Mouse (Mus musculus) embryonic facial prominence, embryonic 12.5 days (tissue): Measurements from ENCODE around the gene Acss2. TPM values are rescaled to one million over a fixed set of nuclear protein-coding genes. Genes with fewer than 3 reads are reported as not detected.

Experiments used
- ATAC-seq: fragments of 200-750 bp; cut with Nextera tagmentation; 2 replicates; pipeline ENCODE4 v1.8.0; 2017; ENCODE audit not compliant: insufficient number of reproducible peaks, insufficient read depth, low FRiP score, low TSS enrichment
- H3K27ac ChIP-seq: fragments of 300-500 bp; sonication (generic); 2 replicates; pipeline ENCODE4 v1.5.1; 2016; ENCODE audit warnings: mild to moderate bottlenecking
- H3K27me3 ChIP-seq: fragments of 300-500 bp; sonication (generic); 2 replicates; pipeline ENCODE4 v1.6.1; 2016; ENCODE audit warnings: mild to moderate bottlenecking, moderate library complexity
- H3K36me3 ChIP-seq: fragments of 300-500 bp; sonication (generic); 2 replicates; pipeline ENCODE4 v1.6.1; 2016; ENCODE audit warnings: mild to moderate bottlenecking
- H3K4me1 ChIP-seq: fragments of 300-500 bp; sonication (generic); 2 replicates; pipeline ENCODE4 v1.6.1; 2016
- H3K4me2 ChIP-seq: fragments of 300-500 bp; sonication (generic); replicated peaks from 2 replicates; pipeline ENCODE4 v1.6.1; 2016; ENCODE audit warnings: mild to moderate bottlenecking, moderate library complexity
- H3K4me3 ChIP-seq: fragments of 300-500 bp; sonication (generic); 2 replicates; pipeline ENCODE4 v1.5.1; 2016; ENCODE audit warnings: mild to moderate bottlenecking
- H3K9ac ChIP-seq: fragments of 300-500 bp; sonication (generic); 2 replicates; pipeline ENCODE4 v1.6.1; 2016; ENCODE audit warnings: mild to moderate bottlenecking, moderate library complexity
- H3K9me3 ChIP-seq: fragments of 300-500 bp; sonication (generic); 2 replicates; pipeline ENCODE4 v1.6.1; 2016; ENCODE audit warnings: mild to moderate bottlenecking, moderate library complexity
- WGBS: fragments of 180-500 bp; shearing (Covaris S2); methylation state at CpG from one replicate; pipeline ENCODE4 v1.1.7; 2016; 5-methylcytosine and 5-hydroxymethylcytosine counted together
- polyA plus RNA-seq: library from polyadenylated mRNA; unstranded; fragments of >200 nt; fragmentation: Nextera tagmentation; extraction: Ambion mirVana; gene quantifications from 2 replicates; pipeline ENCODE4 v1.2.1, GENCODE M21; 2016

Gene Acss2
- polyA plus RNA-seq, 1 experiment from 2014 or later, result 15.5 TPM

DNA sequence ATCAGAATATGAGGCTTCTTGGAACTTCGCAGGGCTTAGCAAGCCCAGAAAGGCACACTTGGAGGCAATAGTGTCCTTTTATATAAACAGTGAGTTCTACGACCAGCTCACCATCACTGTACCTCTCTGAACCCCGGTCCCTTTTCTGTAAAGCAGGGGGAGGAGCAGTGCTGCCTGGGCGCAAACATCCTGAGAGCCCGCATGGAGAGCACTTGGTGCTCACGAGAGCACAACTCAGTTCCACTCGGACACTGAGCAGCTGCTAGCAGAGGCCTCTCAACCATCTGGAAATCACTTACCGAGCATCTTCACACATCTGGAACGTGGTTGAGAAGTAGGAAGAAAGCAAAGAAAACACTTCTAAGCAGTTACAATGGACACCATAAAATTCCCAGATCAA lies 58.9 kb downstream of the Acss2 start:
- H3K4me2 ChIP-seq, result no peak overlapping the region
- H3K4me1 ChIP-seq, result no peaks in the 10 kb centered on the region
- H3K27ac ChIP-seq, result no peak overlapping the region
- no peaks in the 10 kb centered on the region for H3K27me3 ChIP-seq
- no peak overlapping the region for H3K9ac ChIP-seq
- no peaks in the 10 kb centered on the region for H3K9me3 ChIP-seq
- no peak for ATAC-seq
- WGBS, result 64% methylated on average over 9 of the region's 9 CpGs
- no peak overlapping the region for H3K4me3 ChIP-seq
- no peaks in the 10 kb centered on the region for H3K36me3 ChIP-seq

DNA sequence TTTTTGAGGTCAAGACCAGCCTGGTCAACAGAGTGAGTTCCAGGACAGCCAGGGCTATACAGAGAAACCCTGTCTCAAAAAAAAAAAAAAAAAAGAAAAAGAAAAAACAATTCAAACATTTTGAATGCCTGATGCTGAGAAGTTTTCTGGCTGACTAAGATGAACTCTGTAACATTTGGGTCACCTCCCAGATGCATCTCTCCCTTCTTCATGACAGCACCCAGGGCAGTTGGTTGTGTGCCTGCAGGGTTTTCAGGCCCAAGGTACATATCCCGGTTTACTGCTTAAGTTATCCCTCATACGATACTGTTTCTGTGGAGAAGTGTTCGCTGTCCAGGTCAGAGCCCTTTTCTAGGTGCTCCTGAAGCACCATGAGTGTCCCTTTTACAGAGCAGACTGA lies 62.6 kb downstream of the Acss2 start:
- Histone ChIP-seq H3K9me3 (no peaks in the 10 kb centered on the region), H3K27me3 (no peaks in the 10 kb centered on the region), H3K27ac (no peak overlapping the region), H3K4me2 (no peak overlapping the region), H3K9ac (no peak overlapping the region), H3K4me3 (no peak overlapping the region), H3K4me1 (no peaks in the 10 kb centered on the region), H3K36me3 (no peaks in the 10 kb centered on the region)
- no peak for ATAC-seq
- WGBS, result 87% methylated on average over 3 of the region's 3 CpGs

DNA sequence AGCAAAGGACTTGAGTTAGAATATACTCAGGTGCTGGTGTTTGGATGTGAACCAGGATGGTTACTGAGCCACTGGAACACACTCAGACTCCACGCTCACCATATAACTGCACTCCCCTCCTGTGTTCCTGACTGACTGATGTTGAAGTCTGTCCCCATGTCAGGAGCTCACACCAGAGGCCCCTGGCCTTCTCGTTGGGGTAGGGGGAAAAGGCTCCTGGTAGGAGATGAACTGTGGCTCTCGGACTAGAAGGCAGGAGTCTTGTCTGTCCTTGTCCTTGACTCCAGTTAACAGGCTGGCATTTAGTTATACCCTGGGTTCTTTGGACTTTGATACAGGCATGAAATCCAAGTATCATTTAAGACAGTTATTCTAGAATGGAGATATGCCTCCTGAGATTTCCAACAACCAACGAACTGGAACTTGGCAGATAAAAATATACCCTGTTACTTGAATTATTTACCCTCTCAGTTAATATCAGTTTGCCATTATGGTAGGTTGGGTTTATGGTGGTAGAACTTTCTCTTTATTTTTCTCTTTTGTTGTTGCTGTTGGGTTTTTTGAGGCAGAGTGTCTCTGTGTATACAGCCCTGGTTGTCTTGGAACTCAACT lies 64.7 kb downstream of the Acss2 start:
- Histone ChIP-seq H3K9me3 (no peaks in the 10 kb centered on the region), H3K27ac (no peak overlapping the region), H3K9ac (no peak overlapping the region), H3K4me3 (no peak overlapping the region), H3K4me2 (no peak overlapping the region), H3K36me3 (no peaks in the 10 kb centered on the region), H3K4me1 (no peaks in the 10 kb centered on the region), H3K27me3 (no peaks in the 10 kb centered on the region)
- no peak for ATAC-seq
- 84% methylated on average over 4 of the region's 4 CpGs for WGBS

DNA sequence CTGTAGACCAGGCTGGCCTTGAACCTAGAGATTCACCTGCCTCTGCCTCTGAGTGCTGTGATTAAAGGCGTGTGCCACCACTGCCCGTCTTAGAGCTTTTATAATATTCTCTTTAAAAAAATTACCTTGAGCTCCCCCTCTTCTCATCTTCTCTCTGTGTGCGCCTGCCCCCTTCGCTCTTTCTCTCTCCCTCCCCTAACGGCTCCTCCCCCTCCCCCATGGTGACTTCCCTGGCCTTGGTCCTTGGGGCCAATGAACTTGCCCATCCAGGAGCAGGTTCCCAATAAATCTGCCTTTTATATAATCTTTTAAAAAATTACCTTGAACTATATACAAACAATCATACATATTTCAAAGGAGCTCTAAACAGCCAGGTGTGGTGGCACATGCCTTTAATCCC lies 65.2 kb downstream of the Acss2 start:
- H3K9ac ChIP-seq, result no peak overlapping the region
- H3K4me2 ChIP-seq, result no peak overlapping the region
- H3K9me3 ChIP-seq, result no peaks in the 10 kb centered on the region
- H3K4me3 ChIP-seq, result no peak overlapping the region
- H3K27me3 ChIP-seq, result no peaks in the 10 kb centered on the region
- 81% methylated on average over 5 of the region's 5 CpGs for WGBS
- H3K36me3 ChIP-seq, result no peaks in the 10 kb centered on the region
- H3K4me1 ChIP-seq, result no peaks in the 10 kb centered on the region
- H3K27ac ChIP-seq, result no peak overlapping the region
- no peak for ATAC-seq

DNA sequence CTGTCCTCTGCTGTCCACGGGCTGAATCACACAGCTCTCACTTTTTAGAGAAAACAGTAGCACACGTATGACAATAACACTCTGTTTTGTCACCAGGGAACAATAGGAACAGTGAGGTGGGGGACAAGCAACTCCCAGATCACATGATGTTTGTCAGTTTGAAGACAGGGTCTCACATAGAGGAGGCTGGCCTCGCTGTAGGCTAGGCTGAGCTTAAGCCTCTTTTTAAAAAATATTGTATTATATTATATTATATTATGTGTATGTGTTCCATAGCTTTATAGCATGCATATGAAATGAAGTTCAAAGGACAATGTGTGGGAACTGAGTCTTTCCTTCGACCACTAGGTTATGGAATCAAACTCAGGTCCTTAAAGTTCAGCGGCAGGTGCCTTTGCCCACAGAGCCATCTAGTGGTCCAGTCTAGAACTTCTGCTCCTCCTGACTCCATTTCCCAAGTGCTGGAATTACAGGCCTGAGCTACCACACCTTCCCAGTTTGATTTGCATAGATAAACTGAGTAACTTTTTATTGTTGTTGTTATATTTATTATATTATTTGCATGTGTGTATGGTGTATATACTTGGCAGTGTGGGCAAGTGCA lies 66.3 kb downstream of the Acss2 start:
- H3K27ac ChIP-seq, result no peak overlapping the region
- no peak for ATAC-seq
- 44% methylated on average over 5 of the region's 5 CpGs for WGBS
- H3K4me1 ChIP-seq, result no peaks in the 10 kb centered on the region
- H3K36me3 ChIP-seq, result no peaks in the 10 kb centered on the region
- H3K4me3 ChIP-seq, result no peak overlapping the region
- H3K9me3 ChIP-seq, result no peaks in the 10 kb centered on the region
- H3K27me3 ChIP-seq, result no peaks in the 10 kb centered on the region
- no peak overlapping the region for H3K9ac ChIP-seq
- no peak overlapping the region for H3K4me2 ChIP-seq

DNA sequence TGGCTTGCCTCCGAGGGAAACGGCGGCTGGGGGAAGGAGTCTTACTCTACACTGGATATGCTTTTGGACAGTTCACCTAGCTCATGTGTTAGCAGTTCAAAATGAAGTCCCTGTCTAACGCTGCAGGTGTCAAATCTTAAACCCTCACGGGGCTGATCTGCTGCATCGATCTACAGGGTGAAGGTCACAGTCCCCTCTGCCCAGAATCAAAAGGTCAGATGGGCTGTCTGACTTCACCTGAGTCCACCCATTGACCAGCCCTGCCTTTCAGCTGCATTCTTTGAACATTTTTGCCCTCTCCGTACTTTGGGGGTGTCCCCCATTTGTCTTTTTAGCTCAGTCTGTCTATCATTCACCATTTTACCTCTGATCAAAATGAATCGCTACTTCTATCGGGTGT lies 67.3 kb downstream of the Acss2 start:
- no peak overlapping the region for H3K4me3 ChIP-seq
- no peaks in the 10 kb centered on the region for H3K36me3 ChIP-seq
- H3K9me3 ChIP-seq, result no peaks in the 10 kb centered on the region
- H3K27ac ChIP-seq, result no peak overlapping the region
- 81% methylated on average over 9 of the region's 9 CpGs for WGBS
- ATAC-seq, result no peak
- H3K27me3 ChIP-seq, result no peaks in the 10 kb centered on the region
- H3K4me1 ChIP-seq, result no peaks in the 10 kb centered on the region
- no peak overlapping the region for H3K4me2 ChIP-seq
- H3K9ac ChIP-seq, result no peak overlapping the region

DNA sequence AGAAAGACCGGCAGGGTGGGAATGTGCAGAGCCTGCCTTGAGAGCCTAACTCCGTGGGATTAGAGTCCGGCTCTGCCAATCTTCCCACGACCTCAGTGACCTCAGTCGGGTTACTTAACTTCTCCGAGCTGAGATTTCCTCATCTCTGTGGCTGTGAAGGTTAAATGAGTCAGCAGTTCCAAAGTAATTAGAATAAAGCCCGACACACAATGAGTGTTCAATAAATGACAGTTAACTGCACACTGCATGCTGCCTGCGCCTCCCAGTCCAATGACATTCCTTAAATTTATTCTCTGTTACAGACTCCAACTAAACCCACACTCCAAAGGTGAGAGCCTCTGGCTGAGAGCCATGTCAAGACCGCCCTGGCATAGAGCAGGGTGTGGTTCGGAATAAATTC lies 67.7 kb downstream of the Acss2 start:
- Histone ChIP-seq H3K4me2 (no peak overlapping the region), H3K27me3 (no peaks in the 10 kb centered on the region), H3K4me3 (no peak overlapping the region), H3K9me3 (no peaks in the 10 kb centered on the region), H3K27ac (no peak overlapping the region), H3K36me3 (no peaks in the 10 kb centered on the region), H3K4me1 (no peaks in the 10 kb centered on the region), H3K9ac (no peak overlapping the region)
- ATAC-seq, result no peak
- WGBS, result 68% methylated on average over 10 of the region's 10 CpGs

DNA sequence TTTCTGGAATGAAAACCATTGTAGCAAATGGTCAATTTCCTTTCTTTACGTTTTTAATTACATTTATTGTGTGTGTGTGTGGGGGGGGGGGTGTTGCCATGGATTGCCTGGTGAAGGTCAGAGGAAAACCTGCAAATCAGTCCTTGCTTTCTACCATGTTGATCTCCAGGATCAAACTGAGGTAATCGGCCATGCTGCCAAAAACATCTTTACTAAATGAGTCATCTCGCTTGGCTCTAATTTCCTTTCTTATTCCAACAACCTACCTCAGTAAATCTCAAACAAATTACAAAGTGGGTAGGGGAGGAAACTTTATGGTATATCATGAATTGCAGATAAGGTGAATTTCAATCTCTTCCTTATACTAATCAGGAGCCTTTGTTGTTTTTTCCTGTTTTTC lies 70.4 kb downstream of the Acss2 start:
- Histone ChIP-seq H3K9me3 (no peaks in the 10 kb centered on the region), H3K27me3 (no peaks in the 10 kb centered on the region), H3K36me3 (no peaks in the 10 kb centered on the region), H3K27ac (no peak overlapping the region), H3K4me1 (peaks cover 7% of the 10 kb centered on the region), H3K4me2 (no peak overlapping the region), H3K9ac (no peak overlapping the region), H3K4me3 (no peak overlapping the region)
- no peak for ATAC-seq
- WGBS, result 81% methylated on average over 3 of the region's 3 CpGs

DNA sequence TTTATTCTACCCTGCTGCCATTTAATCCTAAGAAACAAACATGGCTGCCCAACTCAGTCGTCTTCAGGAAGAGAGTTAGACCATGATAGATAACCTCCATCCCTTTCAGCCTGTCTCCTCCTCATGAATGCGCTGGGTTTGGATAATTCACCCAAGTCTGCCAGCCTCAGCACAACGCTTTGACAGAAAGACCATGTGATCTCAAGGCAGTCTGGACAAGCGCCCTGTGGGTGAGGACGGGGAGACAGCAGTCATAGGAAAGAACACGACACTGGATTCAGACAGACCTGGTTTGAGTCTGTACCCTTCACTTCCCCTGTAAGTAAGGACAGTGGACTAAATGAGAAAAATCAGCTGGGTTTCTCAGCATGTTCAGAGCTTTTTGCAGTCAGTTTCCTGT lies 71.8 kb downstream of the Acss2 start:
- no peaks in the 10 kb centered on the region for H3K9me3 ChIP-seq
- no peaks in the 10 kb centered on the region for H3K27me3 ChIP-seq
- H3K36me3 ChIP-seq, result no peaks in the 10 kb centered on the region
- no peak overlapping the region for H3K27ac ChIP-seq
- 68% methylated on average over 6 of the region's 6 CpGs for WGBS
- peaks cover 7% of the 10 kb centered on the region for H3K4me1 ChIP-seq
- H3K4me2 ChIP-seq, result no peak overlapping the region
- no peak overlapping the region for H3K9ac ChIP-seq
- H3K4me3 ChIP-seq, result no peak overlapping the region
- ATAC-seq, result no peak

DNA sequence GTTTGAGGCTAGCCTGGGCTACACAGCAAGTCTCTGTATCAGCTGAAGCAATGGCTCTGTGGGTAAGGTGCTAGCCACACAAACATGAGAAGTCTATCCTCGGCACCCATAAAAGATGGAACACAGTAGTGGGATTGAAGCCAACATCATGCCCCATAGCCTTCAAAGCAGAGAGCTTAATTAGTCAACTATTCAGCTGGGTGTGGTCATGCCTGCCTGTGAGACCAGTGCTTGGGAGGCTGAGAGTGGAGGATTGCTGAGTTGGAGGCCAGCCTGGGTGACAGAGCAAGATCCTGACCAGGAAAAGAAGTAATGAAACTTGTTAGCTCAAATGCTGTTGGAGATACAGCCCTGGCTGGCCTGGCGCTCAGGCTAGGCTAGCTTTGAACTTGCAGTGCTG lies 73.1 kb downstream of the Acss2 start:
- H3K4me3 ChIP-seq, result no peak overlapping the region
- no peaks in the 10 kb centered on the region for H3K27me3 ChIP-seq
- no peaks in the 10 kb centered on the region for H3K36me3 ChIP-seq
- ATAC-seq, result no peak
- 90% methylated on average over 2 of the region's 2 CpGs for WGBS
- no peak overlapping the region for H3K4me2 ChIP-seq
- H3K9ac ChIP-seq, result no peak overlapping the region
- peaks cover 7% of the 10 kb centered on the region for H3K4me1 ChIP-seq
- no peak overlapping the region for H3K27ac ChIP-seq
- no peaks in the 10 kb centered on the region for H3K9me3 ChIP-seq

DNA sequence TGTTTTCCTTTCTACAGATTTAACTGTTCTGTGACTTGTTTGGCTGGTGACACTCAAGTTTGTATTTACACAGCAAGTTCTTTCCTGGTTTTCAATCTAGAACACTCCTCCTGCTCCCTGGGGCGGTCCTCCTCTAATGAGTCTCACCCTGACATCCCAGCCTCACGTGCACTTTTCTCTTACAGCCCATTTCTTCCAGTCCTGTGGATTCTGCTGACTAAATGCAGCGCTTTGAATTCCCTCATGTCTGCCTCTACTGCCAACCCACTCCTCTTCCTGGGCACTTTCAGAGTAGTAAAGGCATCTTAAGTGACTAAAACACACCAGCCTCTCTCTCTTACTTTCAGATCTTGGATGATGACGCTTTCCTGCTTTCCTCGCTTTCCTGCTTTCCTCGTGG lies 73.9 kb downstream of the Acss2 start:
- Histone ChIP-seq H3K9me3 (no peaks in the 10 kb centered on the region), H3K36me3 (no peaks in the 10 kb centered on the region), H3K4me2 (peak overlapping the region; percentile 63), H3K27me3 (no peaks in the 10 kb centered on the region), H3K4me3 (peak overlapping the region; percentile 54), H3K27ac (peak overlapping the region; percentile 77; the same call in 1 of the 2 replicates), H3K9ac (peak overlapping the region; percentile 62), H3K4me1 (peaks cover 7% of the 10 kb centered on the region)
- no peak for ATAC-seq
- 5% methylated on average over 6 of the region's 6 CpGs for WGBS

DNA sequence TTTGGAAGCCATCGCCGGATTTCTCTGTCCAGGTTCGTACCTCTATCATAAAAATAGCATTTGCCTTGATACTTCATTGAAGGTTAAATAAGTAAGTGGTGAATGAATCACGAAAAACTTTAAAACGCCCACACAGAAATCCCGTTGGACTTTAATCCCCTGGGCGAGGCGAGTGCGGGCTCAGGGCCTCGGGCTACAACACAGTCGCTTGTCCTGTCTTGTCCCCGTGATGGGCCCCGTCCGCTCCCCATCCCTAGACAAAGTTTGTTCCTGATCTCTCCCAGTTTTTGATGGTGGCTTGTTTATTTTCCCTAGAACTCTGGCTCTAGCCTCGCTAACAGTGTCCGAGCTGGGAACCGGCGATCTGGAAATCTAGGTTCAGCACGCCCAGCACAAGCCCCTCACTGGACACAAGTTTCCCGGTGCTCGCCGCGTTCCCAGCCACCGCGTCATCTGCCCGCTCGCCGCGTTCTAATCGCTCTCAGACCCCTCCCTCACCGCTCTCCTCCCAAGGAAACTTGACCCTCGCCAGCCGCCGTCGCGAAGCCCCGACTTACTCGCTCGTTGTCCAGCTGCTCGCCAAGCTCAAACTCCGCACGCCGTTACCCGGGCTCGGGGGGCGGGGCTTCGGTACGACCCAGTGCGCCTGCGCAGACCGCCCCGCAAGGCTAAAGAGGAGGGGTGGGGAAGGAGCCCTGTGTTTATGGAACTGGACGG lies 74.5 kb downstream of the Acss2 start, which contains the start of gene Gss:
TSS of gene Gss (minus strand) at position 674 of the 717 bp plus-strand sequence.
- H3K4me1 ChIP-seq, result peaks cover 7% of the 10 kb centered on the region
- no peaks in the 10 kb centered on the region for H3K36me3 ChIP-seq
- H3K9me3 ChIP-seq, result no peaks in the 10 kb centered on the region
- peak; percentile 87 for ATAC-seq
- H3K4me3 ChIP-seq, result peak within 1 kb of the TSS; percentile 54
- H3K9ac ChIP-seq, result peak within 1 kb of the TSS; percentile 62
- peak within 1 kb of the TSS; percentile 63 for H3K4me2 ChIP-seq
- WGBS, result under 1% methylated on average over 53 of the region's 53 CpGs
- no peaks in the 10 kb centered on the region for H3K27me3 ChIP-seq
- peak within 1 kb of the TSS; percentile 77 for H3K27ac ChIP-seq
